Mouse (Mus musculus) urinary bladder, adult 18-20 months (tissue): ENCODE results near the gene Htr2c.

ENCODE experiments used
- DNase-seq, 2 experiments: peaks; one replicate each; pipeline ENCODE4 v3.0.0; 2022; ENCODE audit warnings: low spot score in 2 of 2, mixed read lengths in 2 of 2

Gene Htr2c

DNA sequence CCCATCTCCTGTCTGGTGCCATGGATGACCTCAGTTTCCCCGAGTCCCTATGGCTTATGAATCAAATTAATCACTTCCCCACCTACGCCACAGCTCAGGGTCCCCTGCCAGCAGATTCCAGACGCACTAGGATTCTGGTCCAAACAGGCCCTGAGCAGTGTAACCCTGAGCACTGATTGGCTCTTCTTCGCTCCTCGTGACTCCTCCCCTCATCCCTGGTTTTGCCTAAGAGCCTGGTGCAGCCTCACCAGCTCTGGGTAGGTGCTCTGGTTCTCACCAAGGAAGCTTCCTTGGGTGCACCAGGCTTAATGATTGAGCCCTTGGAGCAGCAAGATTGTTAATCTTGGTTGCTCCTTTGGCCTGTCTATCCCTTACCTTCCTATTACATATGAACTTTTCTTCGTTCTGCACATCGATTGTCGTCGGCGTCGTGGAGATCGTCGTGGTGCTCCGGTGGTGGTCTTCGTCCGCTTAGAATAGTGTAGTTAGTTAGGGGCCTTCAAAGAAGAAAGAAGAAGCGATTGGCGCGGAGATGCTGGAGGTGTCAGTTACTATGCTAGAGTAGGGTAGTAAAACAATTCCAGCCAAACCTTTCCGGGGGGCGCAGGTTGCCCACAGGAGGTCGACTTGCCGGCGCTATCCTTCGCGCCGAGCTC, at the start of gene Htr2c:
TSS of gene Htr2c (plus strand) at position 256 of the 656 bp plus-strand sequence.
- no peak for DNase-seq

DNA sequence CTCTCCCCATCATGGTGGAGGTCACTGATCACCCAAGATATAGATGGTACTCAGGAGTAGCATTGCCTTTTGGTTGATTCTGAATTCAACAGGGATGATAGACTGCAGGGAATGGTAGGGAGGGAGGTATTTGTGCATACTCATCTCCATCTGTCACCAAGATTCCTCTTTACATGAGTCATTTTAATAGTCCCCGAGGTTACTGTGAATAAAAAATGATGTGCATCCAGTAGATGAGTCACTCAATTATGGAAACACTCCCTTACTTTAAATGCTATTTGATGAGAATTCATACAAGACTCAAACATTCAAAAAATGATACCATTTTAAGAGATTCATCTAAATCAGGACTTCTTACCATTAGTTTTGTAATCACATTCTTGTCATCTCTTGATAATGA, 34.1 kb upstream of the Htr2c start:
- DNase-seq, result no peak

DNA sequence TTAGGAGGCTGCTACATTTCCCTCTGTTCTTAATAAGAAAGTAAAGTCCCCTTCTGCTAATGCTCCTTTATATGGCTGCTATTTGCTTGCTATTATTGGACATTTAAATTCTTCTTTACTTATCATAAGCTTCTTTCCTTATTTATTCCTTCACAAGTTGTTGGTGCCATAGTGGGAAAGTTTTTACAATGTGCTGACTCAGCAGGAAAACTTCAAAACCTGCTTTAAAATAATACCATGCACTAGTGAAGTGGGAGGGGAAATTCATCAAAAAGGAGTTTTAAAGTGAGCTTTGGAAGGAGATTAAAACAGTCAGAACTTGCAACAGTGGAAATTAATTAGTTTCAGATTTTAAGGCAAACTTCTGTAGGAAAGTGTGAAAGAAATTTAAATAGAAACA, 26.0 kb upstream of the Htr2c start:
- no peak for DNase-seq

DNA sequence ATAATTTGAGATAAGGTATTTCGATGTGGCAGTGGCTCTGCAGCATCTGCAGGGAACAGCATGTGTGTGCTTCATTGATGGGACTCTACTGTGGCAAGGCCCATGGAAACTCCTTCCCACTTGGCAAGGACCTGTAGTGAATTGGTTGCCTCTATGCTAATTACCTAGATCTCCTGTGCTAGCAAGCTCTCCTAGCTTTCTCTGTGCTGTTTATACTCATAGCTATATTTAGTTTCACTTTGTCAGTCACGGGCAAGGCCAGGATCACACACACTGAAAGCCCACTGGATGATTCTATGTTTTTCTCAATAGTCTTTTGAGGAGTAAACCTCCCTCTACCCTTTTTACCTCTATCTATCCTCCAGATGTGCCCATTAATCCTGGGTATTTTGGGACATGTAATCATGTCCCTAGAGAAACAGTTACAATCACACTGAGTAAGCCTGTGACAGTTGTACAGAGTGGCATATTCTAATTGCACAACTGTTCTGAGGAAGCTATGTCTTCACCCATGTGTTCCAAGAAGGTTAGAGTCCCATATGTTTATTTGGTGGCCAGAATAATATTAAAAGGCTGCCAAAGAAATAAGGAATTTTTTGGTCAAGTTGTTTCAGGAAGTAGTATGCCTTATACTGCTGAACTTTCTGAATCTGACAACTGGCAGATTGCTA, 16.0 kb upstream of the Htr2c start:
- DNase-seq, result no peak

DNA sequence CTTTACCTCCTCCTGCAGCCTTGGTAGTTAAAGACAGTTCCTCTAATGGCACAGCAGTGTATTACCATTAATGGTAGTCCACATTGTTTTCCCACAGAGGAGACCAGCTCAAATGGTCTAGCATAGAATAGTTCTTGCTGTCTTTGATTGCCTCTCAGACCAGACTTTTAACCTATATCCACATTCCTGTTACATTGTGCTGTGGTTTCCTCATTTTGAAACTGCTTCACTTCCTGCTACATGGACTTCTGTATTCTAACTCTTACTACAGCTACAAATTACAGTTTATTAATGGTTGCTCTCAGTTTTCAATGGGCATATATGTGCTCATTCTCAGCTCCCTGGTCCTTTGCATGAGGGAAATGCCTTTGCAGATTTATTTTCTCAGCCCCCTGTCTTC, 15.3 kb upstream of the Htr2c start:
- DNase-seq, result no peak

DNA sequence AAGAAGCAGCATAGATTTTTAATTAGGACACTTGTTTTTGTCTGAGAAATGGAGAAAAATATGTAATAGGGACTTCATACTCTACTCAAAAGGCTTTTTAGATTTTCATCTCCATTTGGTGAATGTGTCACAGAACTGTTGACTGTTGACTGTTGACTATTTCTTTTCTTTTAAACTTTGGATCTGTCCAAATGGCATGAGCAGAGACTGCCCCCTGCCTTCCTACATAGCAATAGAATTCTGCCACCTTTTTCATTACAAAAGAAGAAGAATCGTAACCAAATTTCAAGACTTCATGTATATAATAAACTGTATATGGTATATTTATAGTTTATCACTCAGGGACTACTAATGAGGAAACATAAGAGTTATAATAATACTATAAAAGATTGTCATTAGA, 3.7 kb upstream of the Htr2c start:
- DNase-seq, result no peak

DNA sequence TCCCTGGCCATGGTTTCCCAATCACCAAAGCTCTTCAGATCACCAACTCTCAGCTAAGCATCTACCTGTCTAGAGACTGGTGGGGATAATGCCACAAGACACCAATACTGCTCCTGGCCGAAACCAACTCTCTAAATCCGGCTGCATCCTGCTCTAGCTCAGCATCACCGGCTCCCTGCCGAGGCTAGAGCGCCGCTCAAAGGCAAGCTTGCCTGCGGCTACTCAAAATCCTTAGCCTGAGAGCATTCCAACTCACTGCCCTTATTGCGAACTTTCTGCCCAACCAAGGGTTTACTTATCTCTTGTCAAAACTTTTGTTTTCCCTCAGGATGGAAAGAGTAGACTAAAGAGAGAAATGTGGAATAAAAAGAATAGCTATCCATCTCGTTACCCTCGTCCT, 2.4 kb upstream of the Htr2c start:
- no peak for DNase-seq

DNA sequence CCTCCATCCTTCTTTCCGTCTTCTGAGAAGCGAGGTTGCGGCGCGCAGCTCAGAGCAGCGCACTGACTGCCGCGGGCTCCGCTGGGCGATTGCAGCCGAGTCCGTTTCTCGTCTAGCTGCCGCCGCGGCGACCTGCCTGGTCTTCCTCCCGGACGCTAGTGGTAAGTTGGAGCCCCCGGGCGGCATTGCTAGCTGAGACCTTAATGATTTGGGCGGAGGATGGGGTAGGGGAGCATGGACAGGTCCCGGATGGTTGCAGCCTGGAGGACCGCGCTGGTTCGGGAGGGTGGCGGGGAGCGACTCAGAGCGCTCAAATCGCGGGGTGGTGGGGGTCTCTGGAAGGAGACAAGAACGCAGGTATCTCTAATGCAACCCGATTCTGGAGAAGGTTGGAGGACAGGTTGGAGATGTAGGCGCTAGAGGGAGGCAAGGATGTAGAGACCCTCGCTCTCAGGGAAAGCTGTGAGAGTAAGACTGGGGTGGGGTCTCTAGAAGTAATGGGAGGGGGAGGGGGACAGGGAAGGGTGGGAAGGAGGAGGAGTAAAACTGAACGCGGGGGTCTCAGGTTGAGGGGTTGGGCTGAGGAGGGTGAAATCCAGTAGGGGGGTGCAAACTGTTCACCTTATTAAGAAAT, 718 bp downstream of the Htr2c start:
- DNase-seq, result no peak

DNA sequence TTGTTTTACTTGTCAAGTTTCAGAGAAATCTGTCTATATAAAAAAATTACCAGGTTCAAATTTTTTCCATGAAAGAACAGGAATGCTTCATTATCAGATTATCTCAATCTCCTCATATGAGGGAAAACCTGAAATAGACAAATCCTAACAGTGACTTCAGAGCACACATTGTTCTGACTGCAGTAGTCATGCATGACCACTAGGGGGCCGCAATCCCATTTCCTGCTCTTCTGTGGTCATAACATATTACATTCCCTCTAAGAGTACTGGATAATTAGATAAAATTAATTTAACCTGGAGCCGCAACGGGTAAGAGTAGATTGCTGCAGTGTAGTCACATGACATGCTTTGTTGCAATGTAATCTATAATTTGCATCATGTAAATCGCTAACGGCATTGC, 17.6 kb downstream of the Htr2c start:
- no peak for DNase-seq

DNA sequence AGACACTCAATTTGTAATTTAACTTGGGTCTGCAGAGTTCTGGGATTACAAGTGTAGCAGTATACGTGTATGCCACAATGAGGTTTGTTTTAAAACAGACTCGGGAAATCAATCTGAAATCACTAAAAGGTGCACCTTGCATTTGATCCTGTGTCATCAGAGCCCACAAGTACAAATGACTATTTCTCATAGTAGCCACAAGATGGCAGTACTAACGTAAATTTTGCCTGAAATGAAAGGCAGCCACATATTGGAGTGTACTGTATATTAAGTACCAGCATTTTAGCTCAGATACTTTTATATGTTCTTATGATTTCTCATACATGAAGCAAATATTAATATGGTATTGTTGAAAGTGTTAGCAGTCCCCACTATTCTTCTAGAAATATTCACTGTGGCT, 93.4 kb downstream of the Htr2c start:
- DNase-seq, result no peak

DNA sequence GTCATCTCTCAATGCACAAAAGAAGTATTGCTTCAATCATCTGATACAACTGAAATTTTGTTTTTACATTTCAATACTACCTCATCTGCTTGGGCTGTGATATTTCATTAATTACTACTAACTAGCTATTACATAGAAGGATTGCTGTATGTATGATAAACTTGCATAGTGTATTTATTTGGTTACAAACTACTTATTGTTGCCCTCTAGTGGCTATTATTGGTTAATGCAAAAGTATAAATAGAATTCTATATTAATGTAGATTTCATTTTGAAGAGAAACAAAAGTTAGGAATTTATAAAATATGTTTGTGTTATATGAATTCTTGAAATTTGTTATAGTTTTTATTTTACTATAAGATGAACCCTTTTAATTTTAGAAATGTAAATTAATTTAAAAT, 109.3 kb downstream of the Htr2c start:
- DNase-seq, result no peak

DNA sequence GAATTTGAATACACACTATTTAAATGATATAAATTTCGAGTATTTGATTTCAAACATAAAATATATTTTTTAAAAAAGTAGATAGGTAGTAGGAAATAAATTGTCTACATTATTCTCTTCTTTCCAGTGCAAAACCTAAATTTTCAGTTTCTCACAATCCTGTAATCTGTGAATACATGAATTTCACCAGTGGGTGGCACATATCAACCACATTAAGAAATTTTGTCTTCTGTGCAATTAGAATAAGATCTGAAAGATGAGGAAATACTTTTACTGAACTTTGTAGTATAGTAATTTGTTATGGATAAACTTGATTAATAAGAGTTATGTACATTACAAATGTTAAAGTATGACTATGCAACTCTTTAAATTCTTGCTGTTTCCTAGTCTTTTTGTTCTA, 156.8 kb downstream of the Htr2c start:
- no peak for DNase-seq

DNA sequence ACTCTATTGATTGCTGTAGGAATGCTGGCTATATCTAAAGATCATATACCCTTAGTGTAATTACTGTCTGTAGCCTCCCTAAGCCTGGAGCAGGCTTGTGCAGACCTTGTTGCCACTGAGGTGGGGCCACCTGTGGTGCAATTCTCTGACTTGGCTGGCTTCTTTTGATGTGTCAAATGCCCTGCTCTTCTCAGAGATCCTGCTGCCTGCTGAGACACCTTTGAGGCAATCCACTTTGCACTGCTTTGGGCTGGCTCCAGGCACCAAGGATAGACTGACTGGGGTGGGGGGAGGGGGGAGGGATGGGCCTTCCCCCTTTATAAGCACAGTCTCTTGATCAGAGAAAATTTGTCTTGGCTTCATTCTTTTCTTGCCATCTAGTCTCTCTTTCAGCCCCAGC, 252.9 kb downstream of the Htr2c start:
- DNase-seq, result no peak

DNA sequence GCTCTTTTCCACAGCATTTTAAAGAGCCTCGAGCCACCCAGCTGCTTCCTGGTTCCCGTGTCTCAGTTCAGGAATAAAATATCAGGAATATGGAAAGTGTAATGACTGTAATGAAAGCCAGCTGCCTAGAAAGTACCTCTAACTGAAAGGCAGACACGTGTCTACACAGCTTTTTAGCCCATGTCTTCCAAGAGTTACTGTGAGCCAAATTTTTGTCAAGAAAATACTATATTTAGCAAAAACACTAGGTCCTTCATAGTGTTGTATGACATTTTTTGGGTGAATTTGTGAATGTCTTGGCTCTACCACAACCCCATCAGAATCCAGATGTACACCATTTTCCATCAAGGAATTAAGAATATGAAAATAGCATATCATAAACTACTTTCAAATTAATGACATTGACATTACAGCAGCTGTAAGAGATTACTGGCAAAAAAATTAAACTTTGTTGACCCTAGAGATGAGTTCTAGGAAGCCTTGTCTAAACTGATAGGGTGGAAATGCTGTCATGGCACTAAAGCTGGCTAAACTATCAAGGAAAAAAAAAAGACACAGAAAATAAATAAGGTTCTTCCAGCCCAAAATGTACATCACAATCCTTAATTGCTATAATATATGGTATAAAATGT, 255.2 kb downstream of the Htr2c start:
- no peak for DNase-seq

DNA sequence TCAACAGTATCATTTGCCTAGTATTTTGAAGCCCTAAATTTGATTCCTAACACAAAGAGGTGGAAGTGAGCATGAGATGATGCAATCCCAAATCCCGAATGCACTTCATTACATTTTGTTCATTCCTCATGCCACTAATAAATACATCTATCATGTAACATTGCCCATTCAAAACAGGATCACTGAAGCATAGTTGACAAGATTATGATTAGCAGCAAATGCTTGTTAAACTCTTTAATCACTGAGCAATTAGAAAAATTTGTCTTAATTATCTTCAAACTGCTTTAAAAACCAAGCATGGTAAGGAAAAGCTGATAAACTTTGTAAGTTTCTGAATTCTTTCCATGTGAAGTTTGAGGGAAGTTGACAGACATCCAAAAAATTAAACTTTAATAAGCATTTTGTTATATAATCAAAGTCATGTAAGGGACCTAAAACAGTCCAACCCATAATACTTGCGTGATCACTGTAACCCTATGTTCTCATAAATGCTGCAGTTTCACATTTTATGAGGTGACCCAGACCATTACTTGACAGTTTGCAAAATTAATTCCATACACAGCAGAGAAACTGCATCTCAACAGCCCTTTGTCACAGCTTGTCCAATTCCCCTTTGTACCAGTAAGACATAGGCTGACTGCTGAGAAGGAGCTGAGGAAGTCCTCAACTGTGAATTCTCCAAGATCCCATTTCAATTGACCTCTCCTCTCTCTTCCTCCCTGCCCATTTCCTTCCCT, 276.7 kb downstream of the Htr2c start:
- no peak for DNase-seq
